Mouse (Mus musculus) cerebellum, postnatal 4 days (tissue): ENCODE results near the gene Cnn1.
A peak's percentile ranks its signal among the peaks of the same experiment; 100 is the strongest.
"Not testable (repeated sequence)": the region's sequence is repeated elsewhere in the genome, so short reads cannot be mapped to it uniquely, and the experiment has no call there.

Experiments
- DNase-seq, 2 experiments: peaks; one replicate each; pipeline ENCODE4 v3.0.0; 2022; ENCODE audit warnings: low spot score in 2 of 2, mixed read lengths in 1 of 2

Cnn1 gene

GRCm38 (mm10) chr9:22075778-22076177, 23.2 kb upstream of the Cnn1 start:
- DNase-seq, result not testable (repeated sequence)

- DNase-seq, result no peak
Observed at GRCm38 (mm10) chr9:22076223-22076622, 22.8 kb upstream of the Cnn1 start.

GRCm38 (mm10) chr9:22084667-22085021, 14.4 kb upstream of the Cnn1 start:
- no peak for DNase-seq

- DNase-seq, result peak; percentile 81 to 94
Observed at GRCm38 (mm10) chr9:22085022-22085834, 13.8 kb upstream of the Cnn1 start, which contains the start of gene Ecsit. Gene Ecsit (minus strand): TSS chr9:22085438.

DNA sequence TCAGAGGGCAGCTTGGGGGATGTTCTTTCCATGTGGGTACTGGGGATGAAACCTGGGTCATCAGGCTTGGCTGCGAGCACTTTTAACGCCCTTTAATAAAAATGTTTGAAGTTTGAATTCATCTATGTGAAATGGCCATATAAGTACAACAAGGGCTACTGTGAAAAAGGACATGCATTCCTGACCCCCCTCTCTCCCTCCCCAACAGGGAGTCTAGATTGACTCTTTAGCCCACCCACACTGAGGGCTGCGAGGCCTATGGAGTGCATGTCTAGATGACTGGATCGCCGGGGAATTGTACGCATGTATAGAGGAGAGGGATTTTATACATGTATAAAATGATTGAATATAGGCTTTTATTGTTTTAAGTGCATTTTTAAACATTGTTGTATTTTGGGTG, 13.0 kb upstream of the Cnn1 start:
- DNase-seq, result no peak

DNA sequence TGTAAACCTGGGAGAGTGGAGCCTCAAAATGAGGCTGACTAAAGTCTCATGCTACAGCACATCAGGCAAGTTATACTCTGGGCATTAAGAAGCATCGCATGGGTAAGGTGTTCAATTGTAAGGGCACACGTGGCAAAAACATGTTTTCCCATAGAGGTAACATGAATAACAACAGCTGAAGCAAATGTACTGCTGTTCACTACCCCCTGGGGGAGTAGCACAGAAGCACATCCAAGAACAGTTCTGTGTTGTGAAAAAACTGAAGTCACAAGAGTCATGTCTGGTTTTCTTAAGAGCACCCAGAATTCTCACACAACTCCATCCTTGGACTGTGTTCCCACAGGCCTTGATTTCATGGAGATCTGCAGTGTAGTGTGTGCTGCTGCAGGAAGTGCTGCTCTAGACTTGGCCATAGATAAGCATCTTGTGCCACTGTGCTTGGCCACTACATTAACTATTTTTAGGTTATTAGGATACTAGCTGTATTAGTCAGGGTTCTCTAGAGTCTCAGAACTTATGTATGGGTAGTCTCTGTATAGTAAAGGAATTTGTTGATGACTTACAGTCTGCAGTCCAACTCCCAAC, 11.9 kb upstream of the Cnn1 start:
- DNase-seq, result no peak

DNA sequence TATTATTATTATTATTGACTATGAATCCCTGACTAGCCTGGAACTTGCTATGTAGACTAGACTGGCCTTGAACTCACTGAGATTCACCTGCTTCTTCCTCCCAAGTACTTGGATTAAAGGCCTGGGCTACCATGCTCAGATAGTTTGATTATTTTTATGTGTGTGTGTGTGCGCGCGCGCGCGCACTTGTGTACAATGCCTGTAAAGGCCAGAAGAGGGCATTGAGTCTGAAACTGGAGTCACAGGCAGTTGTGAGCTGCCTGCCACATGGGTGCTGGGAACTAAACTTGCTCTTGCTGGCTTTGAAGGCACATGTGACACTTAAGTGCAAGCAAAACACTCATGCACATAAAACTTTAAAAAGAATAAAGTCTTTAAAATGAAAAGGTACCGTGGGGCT, 9.7 kb upstream of the Cnn1 start:
- DNase-seq, result no peak

DNA sequence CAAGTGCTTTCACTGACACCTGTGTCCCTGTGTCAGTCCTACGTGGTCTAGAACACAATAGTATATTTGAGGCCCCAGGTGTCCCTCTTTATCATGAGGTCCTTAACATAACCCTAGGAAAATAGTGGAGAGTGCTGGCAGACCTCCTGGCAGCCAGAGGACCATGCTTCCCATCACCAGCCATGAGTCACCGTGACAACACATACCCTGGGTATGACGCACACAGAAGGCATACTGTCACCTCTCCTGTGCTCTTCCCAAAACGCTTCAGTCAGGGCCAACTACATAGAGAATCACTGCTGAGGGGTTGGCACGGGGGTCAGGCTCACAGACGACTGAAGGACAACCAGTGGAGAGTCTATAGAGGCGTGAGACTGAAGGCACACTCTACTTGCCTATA, 9.0 kb upstream of the Cnn1 start:
- no peak for DNase-seq

DNA sequence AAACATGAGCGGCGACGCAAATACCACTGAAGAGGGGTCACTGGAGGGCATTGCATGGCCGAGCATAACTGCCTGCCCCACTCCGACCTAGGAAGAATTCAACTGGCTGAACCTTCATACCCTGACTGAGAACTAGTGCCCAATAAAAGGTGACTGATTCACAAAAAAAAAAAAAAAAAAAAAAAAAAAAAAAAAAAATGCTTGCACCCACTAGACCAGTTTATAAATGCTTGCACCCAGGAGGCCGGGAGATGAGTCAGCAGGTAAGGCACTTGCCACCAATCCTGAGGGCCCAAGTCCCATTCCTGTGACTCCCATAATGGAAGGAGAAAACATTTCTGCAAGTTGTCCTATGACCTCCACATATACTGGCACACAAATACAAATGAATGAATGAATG, 6.3 kb upstream of the Cnn1 start:
- DNase-seq, result no peak

DNA sequence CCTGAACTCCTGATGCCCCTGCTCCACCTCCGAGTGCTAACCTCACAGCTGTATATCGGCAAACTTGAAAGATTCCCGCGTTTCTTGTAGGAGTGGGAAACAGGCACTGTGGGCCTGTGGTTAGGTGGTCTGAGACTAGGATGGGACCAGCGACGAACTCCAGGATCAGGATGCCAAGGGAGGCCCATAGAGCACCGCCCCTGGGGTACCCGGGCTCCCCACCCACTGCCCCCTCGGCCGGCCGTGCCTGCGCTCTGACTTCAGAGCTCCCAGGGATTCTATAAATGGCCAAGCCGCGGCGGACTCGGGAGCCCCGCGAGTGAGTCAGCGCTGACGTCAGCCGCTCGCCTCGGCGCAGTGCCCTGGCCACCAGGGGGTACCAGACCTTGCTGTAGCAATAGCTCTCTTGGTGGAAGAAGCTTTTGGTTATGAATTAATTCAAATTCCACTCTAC, 3.1 kb upstream of the Cnn1 start:
- peak; percentile 50 to 74 for DNase-seq

DNA sequence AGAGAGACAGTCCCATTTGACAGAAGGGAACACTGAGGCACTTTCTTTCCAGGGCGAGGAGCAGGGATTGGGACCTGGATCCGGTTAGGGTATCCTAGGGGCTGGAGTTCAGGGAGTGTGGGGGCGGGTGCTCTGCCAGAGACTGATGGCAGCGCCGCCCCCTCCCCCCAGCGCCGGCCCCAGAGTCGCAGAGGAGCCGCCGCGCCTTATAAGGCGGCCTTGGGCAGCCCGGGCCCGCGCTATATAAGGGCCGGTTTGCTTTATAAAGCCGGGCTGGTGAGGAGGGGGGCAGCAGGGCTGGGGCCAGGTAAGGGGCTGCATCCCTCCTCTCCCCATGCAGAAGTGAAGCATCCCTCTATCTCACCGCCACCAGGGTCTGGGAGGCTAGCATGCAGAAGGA, 906 bp downstream of the Cnn1 start:
- DNase-seq, result no peak

DNA sequence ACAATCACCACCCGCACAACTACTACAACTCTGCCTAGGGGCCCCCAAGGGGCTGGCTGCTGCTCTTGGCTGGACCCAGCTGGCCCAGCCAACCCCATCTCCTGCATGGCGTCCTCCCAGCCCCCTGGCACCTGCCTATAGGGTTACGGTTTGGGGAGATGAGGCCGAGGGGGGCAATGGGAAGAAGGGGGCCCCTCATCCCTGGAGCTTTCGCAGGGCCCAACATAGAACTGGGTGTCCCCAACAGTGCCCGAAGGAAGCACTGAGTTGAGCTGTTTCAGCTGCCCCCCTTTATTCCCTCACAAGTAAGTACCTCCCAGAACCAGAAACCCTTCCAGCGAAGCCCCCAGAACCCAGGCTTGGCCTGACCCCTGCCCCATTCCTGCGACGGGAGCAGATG, 9.2 kb downstream of the Cnn1 start:
- DNase-seq, result no peak

- DNase-seq, result no peak
Observed at GRCm38 (mm10) chr9:22115635-22116034, 16.6 kb downstream of the Cnn1 start.

GRCm38 (mm10) chr9:22116086-22116485, 17.1 kb downstream of the Cnn1 start:
- DNase-seq, result peak in 1 of 2 experiments; percentile 44

- DNase-seq, result peak; percentile 77 to 87
Observed at GRCm38 (mm10) chr9:22116740-22117426, 17.9 kb downstream of the Cnn1 start, which contains the start of gene Elof1. Gene Elof1 (minus strand): TSS chr9:22117172.

DNA sequence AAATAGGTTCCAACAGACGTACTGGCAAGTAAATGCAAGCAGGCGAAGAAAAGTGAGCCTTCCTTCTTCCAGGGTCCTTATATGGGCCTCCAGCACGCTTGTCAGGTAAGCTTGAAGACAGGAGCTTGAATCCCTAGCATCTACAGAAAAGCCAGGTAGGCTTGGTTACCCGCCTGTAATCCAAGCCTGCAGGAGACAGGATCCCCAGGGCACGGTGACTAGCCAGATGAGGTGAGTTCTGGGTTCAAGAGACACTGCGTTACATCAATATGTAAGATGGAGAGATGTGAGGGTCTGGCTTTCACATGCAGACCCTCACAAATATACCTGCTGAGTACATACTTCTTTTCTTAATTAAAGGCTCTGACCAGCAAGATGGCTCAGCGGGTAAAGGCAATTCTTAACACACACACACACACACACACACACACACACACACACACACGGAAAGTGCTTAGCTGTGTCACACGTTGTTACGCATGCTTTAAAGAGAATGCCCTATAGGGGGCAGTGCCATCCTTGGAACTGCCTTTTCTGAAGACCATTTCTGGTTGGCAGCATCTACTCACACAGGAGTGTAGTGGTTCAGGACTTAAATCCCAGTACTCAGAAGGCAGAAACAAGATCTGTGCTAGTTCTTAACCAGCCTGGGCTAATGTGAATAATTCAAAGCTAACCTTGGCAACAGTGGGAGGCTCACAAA, 18.9 kb downstream of the Cnn1 start:
- DNase-seq, result peak in 1 of 2 experiments; percentile 52

GRCm38 (mm10) chr9:22119543-22119942, 20.5 kb downstream of the Cnn1 start:
- DNase-seq, result no peak

DNA sequence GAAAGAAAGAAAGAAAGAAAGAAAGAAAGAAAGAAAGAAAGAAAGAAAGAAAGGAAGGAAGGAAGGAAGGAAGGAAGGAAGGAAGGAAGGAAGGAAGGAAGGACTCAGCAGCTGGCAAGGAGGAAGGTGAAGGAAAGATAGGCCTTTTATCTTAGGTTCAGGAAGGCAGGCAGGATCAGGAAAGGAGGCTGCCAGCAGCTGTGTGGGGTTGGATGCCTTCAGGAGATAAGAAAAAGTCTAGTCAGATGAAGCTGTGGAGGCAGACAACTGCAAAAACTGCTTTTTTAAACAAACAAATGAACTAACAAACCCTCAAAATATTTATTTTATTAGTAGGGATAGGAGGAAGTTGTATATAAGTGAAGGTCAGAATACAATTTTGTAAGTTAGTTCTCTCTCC, 22.5 kb downstream of the Cnn1 start:
- DNase-seq, result no peak

DNA sequence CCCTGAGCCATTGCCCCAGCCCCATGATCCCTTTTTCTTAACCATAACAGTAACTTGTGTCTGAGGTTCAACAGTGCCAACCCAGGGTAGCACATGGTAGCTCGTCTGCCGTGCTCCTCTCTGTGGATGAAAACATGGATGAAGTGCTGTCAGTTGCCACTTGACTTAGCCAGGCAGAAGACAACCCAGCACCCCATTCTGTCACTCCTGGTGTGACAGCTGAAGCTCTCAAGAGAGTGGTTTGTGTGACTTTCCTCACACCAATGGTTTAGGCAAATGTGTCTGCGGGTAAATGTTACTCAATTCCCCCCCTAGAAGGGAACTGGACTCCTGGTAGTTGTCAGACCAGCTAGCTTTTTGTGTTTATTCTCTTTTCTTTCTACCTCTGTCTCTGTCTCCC, 23.0 kb downstream of the Cnn1 start:
- DNase-seq, result no peak

GRCm38 (mm10) chr9:22123069-22123609, 24.1 kb downstream of the Cnn1 start:
- DNase-seq, result no peak

- no peak for DNase-seq
Observed at GRCm38 (mm10) chr9:22124169-22124568, 25.2 kb downstream of the Cnn1 start.
